35 mouse cellular contexts compared by ENCODE assay signal in genomic region chr5:45269391-45269790, GRCm38 (mm10).
"Had no signal": no experiment of that assay in that cellular context is flagged by ENCODE, and none has a peak within 500 bp of the region (broad histone marks: within the 10 kb centered on the region; RNA-seq: fewer than 3 reads in every experiment).

No protein-coding gene starts in this region.

- H3K36me3 ChIP-seq: heart, embryonic 10.5 days; heart, embryonic 12.5 days; heart, embryonic 13.5 days; heart, embryonic 15.5 days; hindbrain, embryonic 10.5 days; hindbrain, embryonic 12.5 days; hindbrain, embryonic 13.5 days; hindbrain, embryonic 15.5 days; intestine, embryonic 15.5 days; kidney, embryonic 15.5 days had no signal

- H3K9ac ChIP-seq: heart, embryonic 12.5 days; heart, embryonic 13.5 days; heart, embryonic 15.5 days; hindbrain, embryonic 12.5 days; hindbrain, embryonic 13.5 days; hindbrain, embryonic 14.5 days; hindbrain, embryonic 15.5 days; intestine, embryonic 15.5 days; kidney, embryonic 15.5 days had no signal

- H3K4me2 ChIP-seq: heart, embryonic 11.5 days; heart, embryonic 12.5 days; heart, embryonic 13.5 days; heart, embryonic 15.5 days; hindbrain, embryonic 12.5 days; hindbrain, embryonic 13.5 days; hindbrain, embryonic 14.5 days; hindbrain, embryonic 15.5 days; intestine, embryonic 15.5 days; kidney, embryonic 15.5 days had no signal

- H3K27ac ChIP-seq: heart, embryonic 10.5 days; heart, embryonic 13.5 days; heart, embryonic 15.5 days; hindbrain, embryonic 10.5 days; hindbrain, embryonic 12.5 days; hindbrain, embryonic 13.5 days; hindbrain, embryonic 14.5 days; hindbrain, embryonic 15.5 days; hindbrain, postnatal 0 days; intestine, embryonic 15.5 days; kidney, embryonic 15.5 days; kidney, postnatal 0 days; layer of hippocampus, adult 2 months had no signal

- H3K27me3 ChIP-seq: heart, embryonic 12.5 days; heart, embryonic 13.5 days; heart, embryonic 15.5 days; hindbrain, embryonic 12.5 days; hindbrain, embryonic 13.5 days; hindbrain, embryonic 15.5 days; intestine, embryonic 15.5 days; kidney, embryonic 15.5 days had no signal

- H3K4me3 ChIP-seq: heart, embryonic 10.5 days; heart, embryonic 12.5 days; heart, embryonic 13.5 days; heart, embryonic 15.5 days; hindbrain, embryonic 10.5 days; hindbrain, embryonic 12.5 days; hindbrain, embryonic 13.5 days; hindbrain, embryonic 15.5 days; intestine, embryonic 15.5 days; kidney, embryonic 15.5 days; layer of hippocampus, adult 2 months had no signal

- ATAC-seq: hindbrain, embryonic 16.5 days; hindbrain, postnatal 0 days; inflammation-experienced regulatory T-cells, adult 6 months; intestine, embryonic 15.5 days; intestine, embryonic 16.5 days; intestine, postnatal 0 days had no signal

- H3K9me3 ChIP-seq: heart, embryonic 10.5 days; heart, embryonic 12.5 days; heart, embryonic 13.5 days; heart, embryonic 15.5 days; hindbrain, embryonic 10.5 days; hindbrain, embryonic 12.5 days; hindbrain, embryonic 13.5 days; hindbrain, embryonic 15.5 days; intestine, embryonic 15.5 days; kidney, embryonic 15.5 days had no signal

- H3K4me1 ChIP-seq: heart, embryonic 10.5 days; heart, embryonic 12.5 days; heart, embryonic 13.5 days; heart, embryonic 15.5 days; hindbrain, embryonic 12.5 days; hindbrain, embryonic 13.5 days; intestine, embryonic 15.5 days; kidney, embryonic 15.5 days had no signal

- DNase-seq: heart, postnatal 10 days; heart, postnatal 14 days; heart, postnatal 36 days; heart, postnatal 4 days; kidney, adult 11 months; kidney, adult 18-20 months; kidney, adult 2 months; kidney, adult 8-10 months; kidney, adult 9 months; kidney, postnatal 10 days; kidney, postnatal 14 days; kidney, postnatal 25 days; kidney, postnatal 36 days; kidney, postnatal 4 days; layer of hippocampus, adult 9-11 months; layer of hippocampus, postnatal 36 days had no signal
